Mouse (Mus musculus) ES-Bruce4 (cell line): Measurements from ENCODE around the gene Tsks. TPM values are rescaled to one million over a fixed set of nuclear protein-coding genes. Genes with fewer than 3 reads are reported as not detected.

Source experiments
- H3K27ac ChIP-seq: 2 replicates; pipeline ENCODE4 v1.5.1; 2012; ENCODE audit warnings: low read length, inconsistent platforms; ENCODE audit not compliant: insufficient read depth
- H3K27me3 ChIP-seq: 2 replicates; pipeline ENCODE4 v1.6.1; 2012; ENCODE audit warnings: mild to moderate bottlenecking, low read length, inconsistent platforms; ENCODE audit not compliant: control insufficient read depth, poor library complexity, insufficient read depth, severe bottlenecking
- H3K36me3 ChIP-seq: 2 replicates; pipeline ENCODE4 v1.6.1; 2012; ENCODE audit warnings: inconsistent platforms, mild to moderate bottlenecking, low read length, moderate library complexity; ENCODE audit not compliant: control insufficient read depth, poor library complexity, insufficient read depth, severe bottlenecking
- H3K4me1 ChIP-seq: one replicate; pipeline ENCODE4 v1.8.1; 2011; ENCODE audit warnings: low read length; ENCODE audit not compliant: control insufficient read depth, insufficient read depth
- H3K4me3 ChIP-seq: 2 replicates; pipeline ENCODE4 v1.5.1; 2011; ENCODE audit warnings: low read depth, mild to moderate bottlenecking, low read length
- H3K9ac ChIP-seq: 2 replicates; pipeline ENCODE4 v1.6.1; 2012; ENCODE audit warnings: low read depth, mild to moderate bottlenecking, inconsistent platforms; ENCODE audit not compliant: poor library complexity, severe bottlenecking
- H3K9me3 ChIP-seq: replicated peaks from 2 replicates; pipeline ENCODE4 v1.6.1; 2012; ENCODE audit warnings: mild to moderate bottlenecking, low read length, inconsistent platforms; ENCODE audit not compliant: control insufficient read depth, poor library complexity, insufficient read depth, severe bottlenecking
- CTCF ChIP-seq: IDR thresholded peaks from one replicate; pipeline ENCODE4 v1.8.1; 2011; ENCODE audit warnings: low read depth, low read length
- EP300 ChIP-seq: IDR thresholded peaks from 2 replicates; pipeline ENCODE4 v1.6.1; 2011; ENCODE audit warnings: low read depth, low read length; ENCODE audit not compliant: insufficient read depth
- POLR2A ChIP-seq: IDR thresholded peaks from one replicate; pipeline ENCODE4 v1.8.1; 2011; ENCODE audit warnings: low read length; ENCODE audit not compliant: insufficient read depth
- polyA plus RNA-seq: library from polyadenylated mRNA; stranded (reverse); fragments of >200 nt; gene quantifications from 2 replicates; pipeline ENCODE4 v1.2.4, GENCODE M21; 2011; ENCODE audit warnings: low read depth; ENCODE audit not compliant: missing spikeins, insufficient read depth, insufficient read length

The Tsks gene
- polyA plus RNA-seq, 1 experiment: not detected

DNA sequence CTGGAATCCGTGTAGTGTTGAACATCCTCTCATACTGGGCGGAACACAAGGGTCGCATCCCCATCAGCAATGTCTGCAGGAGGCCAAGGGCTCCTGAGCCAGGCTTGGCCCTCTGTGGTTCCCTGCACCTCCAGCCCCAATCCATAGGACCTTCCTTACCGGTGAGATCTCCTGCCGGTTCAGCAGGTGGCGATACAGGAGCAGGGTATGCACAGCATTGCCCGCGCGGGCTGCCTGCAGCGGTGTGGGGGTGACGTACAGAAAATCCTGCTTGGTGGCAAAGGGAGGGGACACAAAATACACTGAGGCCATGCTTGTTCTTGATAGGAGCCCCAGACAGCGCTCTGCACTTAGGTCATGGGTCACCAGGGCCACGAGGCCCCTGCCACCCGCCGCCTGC is 23.6 kb downstream of the Tsks start:
- TF ChIP-seq CTCF: peak; percentile 48
- TF ChIP-seq POLR2A: no peak

DNA sequence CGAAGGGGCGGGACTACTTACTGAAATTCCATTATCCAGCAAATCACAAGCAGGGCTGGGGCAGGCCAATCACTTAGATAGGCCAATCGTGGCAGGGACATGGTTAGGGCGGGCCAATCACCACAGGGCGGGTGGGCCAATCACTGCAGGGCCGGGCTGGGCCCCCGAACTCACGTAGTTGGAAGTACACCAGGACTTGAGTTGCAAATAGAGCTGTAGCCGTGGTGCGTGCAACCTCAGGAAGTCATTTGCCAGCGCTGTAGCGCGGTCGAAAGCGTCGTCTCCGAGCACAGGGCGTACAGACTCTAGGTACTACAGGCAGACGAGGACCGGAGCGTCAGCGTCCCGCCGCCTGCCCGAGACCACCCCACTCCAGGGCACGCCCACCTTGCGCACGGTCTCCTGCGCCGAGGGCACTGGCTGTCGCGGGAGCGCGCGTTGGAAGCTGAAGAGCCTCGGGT is 27.3 kb downstream of the Tsks start:
- Histone ChIP-seq H3K4me3 (peak overlapping the region; percentile 76), H3K27me3 (no peaks in the 10 kb centered on the region), H3K27ac (peak overlapping the region; percentile 68), H3K4me1 (peaks cover 2% of the 10 kb centered on the region), H3K9me3 (no peaks in the 10 kb centered on the region), H3K9ac (peak overlapping the region; percentile 12), H3K36me3 (peaks cover 11% of the 10 kb centered on the region)
- no peak for TF ChIP-seq EP300
- TF ChIP-seq POLR2A: peak; percentile 94
- TF ChIP-seq CTCF: no peak

More for the DNA sequence above, 23.6 kb downstream of the Tsks start:
- H3K9ac ChIP-seq: peak overlapping the region; percentile 3; the same call in 1 of the 2 replicates
- peaks cover 28% of the 10 kb centered on the region for H3K36me3 ChIP-seq
- no peaks in the 10 kb centered on the region for H3K27me3 ChIP-seq
- no peak overlapping the region for H3K27ac ChIP-seq
- H3K4me1 ChIP-seq: peaks cover 2% of the 10 kb centered on the region
- no peak overlapping the region for H3K4me3 ChIP-seq
- H3K9me3 ChIP-seq: no peaks in the 10 kb centered on the region

DNA sequence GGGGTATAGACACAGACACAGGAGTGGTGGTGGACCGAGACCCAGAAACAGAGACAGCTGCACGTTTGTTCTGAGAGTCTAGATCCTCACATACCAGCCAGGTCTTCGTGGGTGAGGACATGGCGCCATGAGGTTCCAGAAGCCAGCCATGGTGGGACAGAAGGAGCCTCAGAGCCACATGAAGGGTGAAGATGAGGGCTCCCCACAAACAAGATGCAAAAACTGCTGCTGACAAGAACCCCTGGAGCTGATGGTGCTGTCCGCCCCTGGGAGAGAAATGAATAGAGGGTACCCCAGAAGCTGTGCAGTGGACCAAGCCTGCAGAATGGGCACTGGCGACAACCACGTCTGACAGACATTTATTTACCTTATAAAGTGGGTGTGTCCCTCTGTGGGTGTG is 28.1 kb downstream of the Tsks start:
- peaks cover 2% of the 10 kb centered on the region for H3K4me1 ChIP-seq
- H3K36me3 ChIP-seq: peaks cover 8% of the 10 kb centered on the region
- H3K9me3 ChIP-seq: no peaks in the 10 kb centered on the region
- H3K9ac ChIP-seq: peak overlapping the region; percentile 12
- peak overlapping the region; percentile 76 for H3K4me3 ChIP-seq
- 0 out of 2 replicates have a peak overlapping the region, but pooled peaks have one; percentile 68 for H3K27ac ChIP-seq
- no peak for TF ChIP-seq CTCF
- no peak for TF ChIP-seq EP300
- TF ChIP-seq POLR2A: no peak
- no peaks in the 10 kb centered on the region for H3K27me3 ChIP-seq

DNA sequence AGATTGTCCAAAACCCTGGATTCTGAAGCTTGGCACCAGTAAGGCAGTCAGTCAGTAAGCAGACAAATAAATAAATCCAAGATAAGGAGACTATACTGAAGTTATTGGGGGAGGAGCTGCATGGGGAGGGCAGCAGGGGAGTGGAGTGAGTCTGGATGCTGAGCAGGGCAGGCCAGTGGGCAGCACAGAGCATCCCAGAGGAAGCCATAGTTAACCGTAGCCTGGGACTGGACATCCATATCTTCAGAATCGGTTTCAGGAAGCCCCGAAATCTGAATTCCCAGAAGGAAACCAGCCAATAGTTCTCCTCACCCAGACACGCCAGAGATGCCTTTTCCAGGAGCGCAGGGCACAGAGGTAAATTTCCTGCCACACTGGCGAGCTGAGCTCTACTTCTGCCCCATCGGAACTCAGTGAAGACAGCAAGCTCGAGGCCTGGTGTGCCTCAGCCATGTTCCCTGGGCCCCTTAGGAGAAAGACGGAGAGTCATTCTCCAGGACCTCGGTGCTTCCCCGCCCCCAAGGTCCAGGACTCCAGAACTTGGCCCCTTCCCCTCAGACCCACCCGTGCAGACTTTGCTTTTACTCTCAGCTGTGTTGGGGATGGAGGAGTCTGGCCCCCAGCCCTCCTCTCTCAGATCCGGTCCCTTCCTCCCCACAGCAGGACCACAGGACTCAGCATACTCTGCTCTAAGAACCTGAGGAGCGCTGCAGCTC is 30.6 kb downstream of the Tsks start:
- Histone ChIP-seq H3K27ac (peak overlapping the region; percentile 98), H3K9ac (peak overlapping the region; percentile 87), H3K27me3 (no peaks in the 10 kb centered on the region), H3K4me3 (peak overlapping the region; percentile 70), H3K4me1 (peaks cover 2% of the 10 kb centered on the region), H3K9me3 (no peaks in the 10 kb centered on the region), H3K36me3 (peaks cover 22% of the 10 kb centered on the region)
- TF ChIP-seq CTCF: no peak
- TF ChIP-seq EP300: no peak
- TF ChIP-seq POLR2A: no peak

DNA sequence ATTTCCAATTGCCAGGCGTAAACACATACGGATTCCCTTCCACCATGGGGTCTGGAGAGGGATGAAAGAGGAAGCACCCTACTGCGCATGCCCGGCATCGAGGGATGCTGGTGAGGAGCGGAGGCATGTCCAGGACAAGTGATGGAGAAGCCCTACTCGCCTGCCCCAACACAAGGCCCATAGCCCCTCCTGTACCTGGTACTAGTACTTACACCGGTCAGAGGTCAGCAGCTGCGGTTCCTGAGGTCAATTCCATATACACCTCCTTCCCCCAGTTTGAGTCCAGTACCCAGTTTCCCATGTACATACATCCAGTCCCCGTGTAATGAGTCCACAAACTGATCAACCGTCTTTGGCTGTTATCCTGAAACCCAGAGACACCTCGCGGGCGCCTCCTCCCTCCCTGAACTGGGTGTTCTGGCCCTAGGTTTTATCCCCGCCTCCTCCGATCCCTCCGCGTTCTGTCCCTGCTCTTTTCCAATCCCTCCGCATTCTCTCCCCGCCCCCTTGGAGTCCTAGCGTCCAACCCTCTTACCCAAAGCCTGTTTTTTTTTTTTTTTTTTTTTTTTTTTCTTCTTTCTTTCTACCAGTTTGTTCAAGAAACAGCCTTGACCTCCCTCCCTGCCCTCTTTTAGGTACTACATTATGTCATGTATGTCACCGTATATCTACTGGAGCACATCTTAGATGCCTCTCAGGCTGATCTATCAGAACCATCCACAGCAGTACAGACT is 31.5 kb downstream of the Tsks start, which contains the start of gene Cpt1c:
TSS of gene Cpt1c (minus strand) at position 469 of the 734 bp plus-strand sequence.
- no peaks in the 10 kb centered on the region for H3K9me3 ChIP-seq
- peak within 1 kb of the TSS; percentile 95 for H3K4me3 ChIP-seq
- TF ChIP-seq POLR2A (peak; percentile 85), EP300 (0 out of 2 replicates have a peak, but pooled peaks have one; percentile 13), CTCF (no peak)
- peaks cover 29% of the 10 kb centered on the region for H3K36me3 ChIP-seq
- H3K4me1 ChIP-seq: peaks cover 2% of the 10 kb centered on the region
- H3K27me3 ChIP-seq: no peaks in the 10 kb centered on the region
- H3K9ac ChIP-seq: peak within 1 kb of the TSS; percentile 87
- H3K27ac ChIP-seq: peak within 1 kb of the TSS; percentile 98

DNA sequence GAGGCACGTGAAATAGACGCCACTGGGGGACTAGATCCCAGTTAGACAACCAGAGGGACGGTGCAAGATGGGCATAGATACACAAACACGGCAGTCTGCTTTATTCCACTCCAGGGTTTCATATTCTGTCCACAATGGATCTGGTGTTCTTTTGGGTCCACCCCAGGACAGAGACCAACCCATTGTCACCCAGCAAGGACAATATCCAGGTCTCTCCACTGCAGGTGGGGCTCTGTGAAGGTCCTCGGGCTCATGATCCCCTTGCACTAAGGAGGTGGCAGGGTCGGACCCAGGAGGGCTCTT is 32.1 kb downstream of the Tsks start:
- Histone ChIP-seq H3K27me3 (no peaks in the 10 kb centered on the region), H3K36me3 (peaks cover 34% of the 10 kb centered on the region), H3K9ac (no peak overlapping the region), H3K27ac (peak overlapping the region; percentile 87), H3K9me3 (no peaks in the 10 kb centered on the region), H3K4me1 (peaks cover 2% of the 10 kb centered on the region), H3K4me3 (no peak overlapping the region)
- TF ChIP-seq EP300 (no peak), POLR2A (no peak), CTCF (no peak)
